Mouse (Mus musculus) ES-Bruce4 (cell line): ENCODE results near the gene Bbs10.

ENCODE experiments used
- CTCF ChIP-seq: IDR thresholded peaks from one replicate; pipeline ENCODE4 v1.8.1; 2011; ENCODE audit warnings: low read depth, low read length
- EP300 ChIP-seq: IDR thresholded peaks from 2 replicates; pipeline ENCODE4 v1.6.1; 2011; ENCODE audit warnings: low read depth, low read length; ENCODE audit not compliant: insufficient read depth

DNA sequence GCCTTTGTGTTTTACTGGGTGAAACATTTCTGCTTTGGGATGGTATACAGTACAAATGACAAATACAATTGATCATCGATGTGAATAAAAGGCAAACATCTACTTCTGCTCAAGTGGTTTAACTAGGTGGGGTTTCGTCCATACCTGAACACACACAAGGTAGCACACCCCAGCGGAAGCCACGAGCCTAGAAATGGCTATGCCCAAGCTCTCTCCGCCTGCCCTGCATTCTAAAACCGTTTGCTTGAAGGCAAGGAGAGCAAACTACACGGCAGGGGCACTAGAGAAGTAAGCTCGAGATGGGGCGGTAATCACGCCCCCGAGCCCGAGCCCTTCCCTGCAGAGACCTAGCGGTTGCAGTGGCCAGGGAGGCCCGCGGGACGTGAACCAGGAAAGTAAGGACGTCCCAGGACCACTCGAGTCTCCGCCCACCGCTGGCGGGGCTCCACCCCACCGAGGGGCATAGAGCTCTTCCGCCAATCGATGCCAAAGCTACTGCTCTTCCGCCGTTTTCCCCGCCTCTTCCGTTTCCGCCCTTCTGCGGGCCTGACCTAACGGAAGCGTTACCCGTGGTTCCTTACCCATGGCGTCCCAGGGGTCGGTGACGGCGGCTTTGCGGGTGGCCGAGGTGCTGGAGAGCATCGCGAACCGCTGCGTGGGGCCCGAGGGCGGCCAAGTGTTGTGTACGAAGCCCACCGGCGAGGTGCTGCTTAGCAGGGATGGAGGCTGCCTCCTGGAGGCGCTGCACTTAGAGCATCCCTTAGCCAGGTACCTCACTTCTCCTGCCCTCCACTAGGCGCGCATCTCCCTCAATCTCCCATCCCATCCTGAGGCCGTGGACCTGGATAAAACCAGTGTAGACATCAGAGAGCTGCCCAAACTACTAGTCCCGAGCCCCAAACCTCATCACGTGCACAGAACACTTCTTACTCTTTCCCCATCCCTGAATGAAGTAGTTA is at the start of gene Bbs10:
- TF ChIP-seq CTCF (peak; percentile 61), EP300 (no peak)
